Mouse (Mus musculus) splenic B cell, adult 2 months (primary cell): ENCODE measurements around the gene Ppib.

Experiments
- DNase-seq: peaks from one replicate; pipeline ENCODE4 v3.0.0-alpha.2; 2011; ENCODE audit warnings: low read depth, low spot score
- H3K27me3 ChIP-seq: 2 replicates; pipeline ENCODE4 v1.6.1; 2012; ENCODE audit warnings: mild to moderate bottlenecking, low read length, moderate library complexity, mixed read lengths; ENCODE audit not compliant: control insufficient read depth, poor library complexity, insufficient read depth, severe bottlenecking
- H3K36me3 ChIP-seq: 2 replicates; pipeline ENCODE4 v1.6.1; 2012; ENCODE audit warnings: mild to moderate bottlenecking, low read length, moderate library complexity, mixed read lengths; ENCODE audit not compliant: control insufficient read depth, poor library complexity, insufficient read depth, severe bottlenecking

Ppib gene

DNA sequence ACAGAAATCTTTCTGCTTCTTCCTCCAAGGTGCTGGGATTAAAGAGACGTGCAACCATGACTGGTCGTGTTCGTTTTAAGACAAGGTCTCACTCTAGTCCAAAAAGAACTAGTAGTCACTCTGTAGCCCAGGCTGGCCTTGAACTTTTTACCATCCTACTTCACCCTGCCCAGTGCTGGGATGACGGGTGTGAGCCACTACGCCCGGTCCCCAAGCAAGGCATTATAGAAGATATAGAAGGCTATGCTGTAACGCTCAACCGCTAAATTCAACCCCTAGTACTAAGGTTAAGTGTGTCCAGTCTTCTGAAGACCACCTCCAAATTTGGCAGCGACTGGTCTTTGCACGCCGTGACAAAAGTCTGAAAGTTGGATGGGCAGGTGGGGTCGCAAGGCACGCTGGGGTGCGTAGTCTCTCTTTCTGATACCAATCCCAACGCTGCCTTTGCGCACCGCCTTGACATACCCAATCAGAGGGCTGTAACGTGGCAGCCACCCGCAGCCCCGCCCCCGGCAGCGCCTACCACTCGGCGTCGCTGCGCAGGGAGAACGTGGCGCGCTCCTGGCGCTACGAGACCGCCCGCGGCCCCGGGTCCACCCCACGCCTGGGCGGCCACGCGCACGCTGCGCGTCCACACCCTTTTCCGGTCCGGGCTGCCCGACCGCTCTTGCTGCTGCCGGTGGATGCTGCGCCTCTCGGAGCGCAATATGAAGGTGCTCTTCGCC is at the start of gene Ppib:
Gene Ppib (plus strand): TSS at position 640 of the 725 bp plus-strand sequence.
- peak; percentile 96 for DNase-seq
- no peaks in the 10 kb centered on the region for H3K27me3 ChIP-seq
- peaks cover 4% of the 10 kb centered on the region for H3K36me3 ChIP-seq

DNA sequence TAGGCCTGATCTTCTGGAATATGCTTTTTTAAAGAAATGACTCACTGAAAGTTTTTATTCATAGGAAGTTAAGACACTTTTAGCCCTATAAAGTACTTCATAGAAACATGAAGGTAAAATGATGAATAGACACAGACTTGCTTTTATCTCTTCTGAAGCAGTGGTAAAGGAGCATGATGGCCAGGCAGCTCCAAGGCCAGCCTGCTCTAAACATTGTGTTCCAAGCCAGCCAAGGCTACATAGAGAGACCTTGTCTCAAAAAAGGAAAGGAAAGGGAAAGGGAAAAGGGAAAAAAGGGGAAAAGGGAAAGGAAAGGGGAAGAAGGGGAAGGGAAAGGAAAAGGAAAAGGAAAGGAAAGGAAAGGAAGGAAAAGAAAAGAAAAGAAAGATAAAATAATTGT is 39.4 kb upstream of the Ppib start:
- no peaks in the 10 kb centered on the region for H3K27me3 ChIP-seq
- DNase-seq, result no peak
- H3K36me3 ChIP-seq, result peaks cover 11% of the 10 kb centered on the region

DNA sequence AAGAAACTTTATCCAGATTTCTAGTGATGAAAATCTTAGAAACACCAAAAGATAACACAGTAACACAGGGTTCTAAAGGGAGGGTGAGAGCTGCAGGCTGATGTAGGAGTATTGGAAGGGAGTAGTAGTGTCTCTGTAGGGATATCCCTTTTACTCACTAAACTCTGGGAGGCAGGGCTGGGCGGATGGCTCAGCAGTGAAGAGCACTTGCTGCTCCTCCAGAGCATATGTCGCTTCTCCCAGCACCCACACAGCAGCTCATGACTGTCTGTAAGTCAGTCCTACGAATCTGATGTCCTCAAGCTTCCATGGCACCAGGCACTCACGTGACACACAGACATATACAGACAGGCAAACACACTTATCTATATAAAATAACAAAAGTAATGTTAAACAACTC is 21.9 kb upstream of the Ppib start:
- DNase-seq, result no peak
- Histone ChIP-seq H3K36me3 (peaks cover 3% of the 10 kb centered on the region; the same call in 1 of the 2 replicates), H3K27me3 (no peaks in the 10 kb centered on the region)

DNA sequence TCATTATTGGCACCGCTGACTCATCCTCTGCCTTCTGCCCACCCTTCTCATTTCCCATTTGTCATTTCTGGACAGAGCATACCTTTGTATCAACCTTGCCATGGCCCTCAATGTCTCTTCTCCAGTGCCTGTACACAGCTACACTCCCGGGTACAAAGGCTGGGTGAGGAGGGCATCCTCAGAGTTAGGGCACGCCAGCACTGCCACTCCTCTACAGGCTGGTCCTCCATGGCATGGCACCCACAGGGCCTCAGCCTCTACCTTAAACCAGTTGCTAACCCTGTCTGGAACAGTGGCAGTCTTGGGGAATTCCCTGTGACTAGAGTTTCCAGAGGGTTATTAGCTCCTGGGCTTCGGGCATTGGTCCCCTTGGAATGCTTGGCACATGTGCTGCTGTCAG is 21.4 kb upstream of the Ppib start:
- no peak for DNase-seq

DNA sequence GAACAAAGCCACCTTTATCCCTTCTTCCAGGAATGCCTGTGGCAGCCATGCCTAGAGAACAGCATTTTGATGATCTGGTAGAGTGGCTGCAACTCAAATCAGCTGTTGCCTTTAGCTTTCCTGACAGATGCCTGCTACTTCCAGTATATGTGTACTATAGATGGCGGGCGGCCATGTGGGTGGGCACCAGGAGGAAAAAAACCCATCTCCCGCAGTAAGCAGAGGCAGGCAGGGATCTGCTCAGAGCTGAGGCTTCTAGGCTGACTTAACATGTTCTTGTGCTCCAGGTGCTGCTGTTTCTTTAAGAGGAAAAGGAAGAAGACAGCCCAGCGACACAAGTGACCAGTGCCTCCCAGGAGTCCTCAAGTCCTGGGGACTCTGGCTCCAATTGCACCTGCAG is 20.7 kb upstream of the Ppib start:
- Histone ChIP-seq H3K27me3 (no peaks in the 10 kb centered on the region), H3K36me3 (0 out of 2 replicates have a peak, but pooled peaks cover 2% of the 10 kb centered on the region)
- no peak for DNase-seq

More for the DNA sequence above, 21.4 kb upstream of the Ppib start:
- H3K36me3 ChIP-seq, result 0 out of 2 replicates have a peak, but pooled peaks cover 2% of the 10 kb centered on the region
- no peaks in the 10 kb centered on the region for H3K27me3 ChIP-seq

DNA sequence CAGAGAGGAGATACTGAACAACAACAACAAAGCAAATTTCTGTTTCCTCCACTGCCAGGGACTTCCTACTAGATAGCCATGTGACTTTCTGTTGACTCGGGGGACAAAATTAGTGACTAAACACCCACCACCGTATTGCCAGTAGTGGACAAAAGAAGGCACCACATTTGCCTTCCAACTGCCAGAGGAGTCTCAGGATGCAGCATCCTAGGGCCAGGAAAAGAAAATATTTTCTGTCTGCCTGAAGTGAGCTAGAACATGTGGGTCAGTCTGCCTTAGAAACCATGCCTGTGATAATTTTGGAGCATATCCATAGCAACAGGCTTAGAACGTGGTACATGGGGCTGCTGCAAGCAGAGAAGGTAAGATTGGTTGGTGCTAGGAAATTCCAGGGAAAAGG is 19.2 kb upstream of the Ppib start:
- Histone ChIP-seq H3K27me3 (no peaks in the 10 kb centered on the region), H3K36me3 (0 out of 2 replicates have a peak, but pooled peaks cover 2% of the 10 kb centered on the region)
- no peak for DNase-seq

DNA sequence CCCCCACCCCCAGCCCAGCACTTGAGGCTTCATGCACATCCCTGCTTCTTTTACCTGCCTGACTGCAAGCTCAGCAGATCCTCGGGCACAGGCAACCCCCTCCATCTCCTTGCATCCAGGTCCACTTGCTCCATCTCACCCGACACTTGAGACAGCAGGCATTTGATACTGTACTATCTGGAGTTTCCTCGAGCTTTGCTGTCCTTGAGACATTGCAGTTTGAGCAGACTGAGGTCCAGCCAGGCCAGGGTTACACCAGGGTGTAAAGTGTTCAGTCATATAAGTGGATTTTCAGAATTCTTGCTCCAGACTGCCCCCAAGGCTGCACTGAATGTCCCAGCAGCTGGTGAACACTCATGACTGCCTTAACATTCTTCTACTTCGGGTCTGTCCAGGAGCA is 17.7 kb upstream of the Ppib start:
- DNase-seq, result no peak
- no peaks in the 10 kb centered on the region for H3K27me3 ChIP-seq
- no peaks in the 10 kb centered on the region for H3K36me3 ChIP-seq

DNA sequence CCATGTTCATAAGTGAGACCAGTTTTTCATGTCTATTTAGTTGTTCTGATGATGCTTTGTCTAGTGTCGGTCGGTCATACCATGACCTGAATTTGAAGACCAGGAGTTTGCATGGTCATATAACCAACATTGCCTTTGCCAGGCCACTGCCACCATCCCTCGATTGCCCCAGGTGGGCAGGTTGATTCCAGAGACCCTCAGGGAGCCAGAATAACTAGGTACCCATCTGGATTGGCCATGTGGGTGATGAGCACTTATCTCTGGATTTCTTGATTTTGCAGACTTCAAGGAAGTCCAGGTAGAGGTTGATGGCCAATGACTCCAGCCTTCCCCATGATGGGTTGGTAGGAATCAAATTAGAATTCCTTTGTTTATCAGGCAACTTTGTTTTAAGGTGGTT is 16.8 kb upstream of the Ppib start:
- DNase-seq, result no peak
- no peaks in the 10 kb centered on the region for H3K36me3 ChIP-seq
- H3K27me3 ChIP-seq, result no peaks in the 10 kb centered on the region

DNA sequence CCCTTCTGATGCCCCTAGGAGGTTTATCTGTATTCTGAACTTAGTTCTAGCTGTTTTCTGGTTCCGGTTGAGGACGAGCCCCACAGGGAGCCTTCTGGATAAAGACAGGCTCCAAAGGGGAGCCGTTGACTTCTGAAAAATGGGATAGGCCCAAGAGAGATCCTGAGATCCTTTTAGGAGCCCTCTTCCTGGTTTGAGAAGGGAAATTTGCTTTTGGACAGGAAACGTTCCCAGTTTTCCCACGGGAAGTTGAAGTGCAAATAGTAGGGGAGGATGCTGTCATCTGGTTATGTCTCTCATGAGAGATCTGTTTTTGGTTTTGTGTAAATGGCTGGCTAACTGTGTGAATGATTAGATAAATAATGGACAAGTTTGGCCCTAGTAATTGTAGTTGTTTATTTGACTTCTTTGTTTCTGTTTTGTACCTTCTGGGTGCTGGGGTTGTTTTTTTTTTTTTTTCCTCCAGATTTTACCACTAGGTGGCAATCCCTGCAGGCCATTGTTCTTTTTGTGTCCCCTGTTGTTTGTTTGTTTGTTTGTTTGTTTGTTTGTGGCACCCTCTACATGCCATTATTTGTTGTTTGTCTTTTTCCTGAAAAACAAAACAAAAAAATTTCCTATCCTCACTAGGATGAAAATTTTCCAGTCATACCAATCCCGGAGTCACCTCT is 10.0 kb upstream of the Ppib start:
- H3K27me3 ChIP-seq, result no peaks in the 10 kb centered on the region
- H3K36me3 ChIP-seq, result no peaks in the 10 kb centered on the region
- DNase-seq, result no peak

DNA sequence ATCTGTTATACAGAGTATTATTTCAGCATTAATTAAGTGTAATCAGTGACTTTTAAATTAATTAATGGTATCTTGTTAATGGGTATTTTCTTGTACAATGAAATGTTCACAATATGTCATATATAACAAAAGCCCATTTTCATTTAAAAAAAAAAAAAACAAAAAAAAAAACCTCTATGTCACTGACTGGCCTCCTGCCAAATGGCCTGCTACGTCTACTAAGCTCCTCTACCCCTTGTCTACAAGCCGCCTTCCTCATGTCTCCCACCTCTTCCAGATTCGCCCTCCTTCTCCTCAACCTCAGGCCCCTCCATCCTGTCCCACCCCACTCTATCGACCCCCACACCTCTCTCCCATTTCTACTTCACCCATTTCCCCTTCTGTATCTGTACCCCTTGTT is 8.5 kb upstream of the Ppib start:
- Histone ChIP-seq H3K27me3 (no peaks in the 10 kb centered on the region), H3K36me3 (no peaks in the 10 kb centered on the region)
- DNase-seq, result no peak

DNA sequence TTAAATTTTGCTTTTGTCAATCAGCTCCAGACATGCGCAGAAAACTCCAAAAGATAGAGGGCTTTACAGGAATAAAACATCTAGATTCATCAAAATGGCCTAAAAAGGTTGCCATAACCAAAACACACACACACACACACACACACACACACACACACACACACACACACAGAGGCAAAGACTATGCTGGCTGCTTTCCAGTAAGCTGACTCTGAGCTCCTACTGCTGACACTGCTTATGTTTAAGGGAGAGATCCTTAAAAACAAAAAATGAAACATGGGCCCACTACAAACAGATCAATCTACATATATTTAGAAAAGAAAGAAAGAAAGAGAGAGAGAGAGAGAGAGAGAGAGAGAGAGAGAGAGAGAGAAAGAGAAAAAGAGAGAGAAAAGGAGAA is 7.3 kb upstream of the Ppib start:
- no peak for DNase-seq
- no peaks in the 10 kb centered on the region for H3K36me3 ChIP-seq

DNA sequence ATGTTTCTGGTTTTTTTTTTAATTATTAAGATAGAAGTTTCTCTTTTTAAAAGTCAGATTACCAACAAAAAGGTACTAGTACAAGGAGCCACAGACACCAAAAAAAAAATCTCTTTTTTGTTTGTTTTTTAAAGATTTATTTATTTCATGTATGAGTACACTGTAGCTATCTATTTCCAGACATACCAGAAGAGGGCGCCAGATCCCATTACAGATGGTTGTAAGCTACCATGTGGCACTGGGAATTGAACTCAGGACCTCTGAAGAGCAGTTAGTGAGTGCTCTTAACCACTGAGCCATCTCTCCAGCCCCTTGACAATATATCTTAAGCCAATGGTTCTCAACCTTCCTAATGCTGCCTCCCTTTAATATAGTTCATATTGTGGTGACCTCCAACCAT is 6.4 kb upstream of the Ppib start:
- Histone ChIP-seq H3K36me3 (no peaks in the 10 kb centered on the region), H3K27me3 (no peaks in the 10 kb centered on the region)
- no peak for DNase-seq

More for the DNA sequence above, 7.3 kb upstream of the Ppib start:
- no peaks in the 10 kb centered on the region for H3K27me3 ChIP-seq

DNA sequence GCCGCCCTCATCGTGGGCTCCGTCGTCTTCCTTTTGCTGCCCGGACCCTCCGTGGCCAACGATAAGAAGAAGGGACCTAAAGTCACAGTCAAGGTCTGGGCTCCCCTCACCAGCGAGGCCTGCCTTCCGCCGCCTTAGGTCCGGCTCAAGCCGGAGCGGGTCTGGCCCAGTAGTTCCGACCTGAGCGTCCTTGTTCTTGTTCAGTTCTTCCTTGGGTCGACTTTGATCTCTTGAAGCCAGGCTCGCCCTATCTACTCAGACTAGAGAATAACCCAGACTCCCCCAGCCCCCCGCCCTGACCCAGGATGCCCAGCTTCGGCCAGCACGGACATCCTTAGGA is 256 bp downstream of the Ppib start:
- no peak for DNase-seq

DNA sequence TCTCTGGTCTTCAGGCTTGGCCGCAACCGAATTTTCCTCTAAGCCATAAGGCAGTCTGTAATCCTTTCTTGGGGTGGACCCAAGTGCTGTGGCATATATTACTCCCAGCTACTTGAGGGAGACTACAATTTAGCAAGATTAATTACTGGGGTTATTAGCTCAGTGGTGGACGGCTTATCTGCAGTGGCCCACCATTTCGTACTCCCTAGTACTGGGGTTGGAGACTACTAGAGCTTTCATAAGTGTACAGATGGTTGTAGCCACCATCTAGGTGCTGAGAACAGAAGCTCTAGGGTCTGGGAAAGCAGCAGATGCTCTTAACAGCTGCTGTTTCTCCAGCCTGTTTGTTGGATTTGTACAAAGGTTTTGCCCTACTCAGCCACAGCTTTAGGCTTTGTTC is 964 bp downstream of the Ppib start:
- Histone ChIP-seq H3K27me3 (no peaks in the 10 kb centered on the region), H3K36me3 (peaks cover 10% of the 10 kb centered on the region)
- DNase-seq, result no peak

More for the DNA sequence above, 256 bp downstream of the Ppib start:
- H3K27me3 ChIP-seq, result no peaks in the 10 kb centered on the region
- H3K36me3 ChIP-seq, result peaks cover 5% of the 10 kb centered on the region

DNA sequence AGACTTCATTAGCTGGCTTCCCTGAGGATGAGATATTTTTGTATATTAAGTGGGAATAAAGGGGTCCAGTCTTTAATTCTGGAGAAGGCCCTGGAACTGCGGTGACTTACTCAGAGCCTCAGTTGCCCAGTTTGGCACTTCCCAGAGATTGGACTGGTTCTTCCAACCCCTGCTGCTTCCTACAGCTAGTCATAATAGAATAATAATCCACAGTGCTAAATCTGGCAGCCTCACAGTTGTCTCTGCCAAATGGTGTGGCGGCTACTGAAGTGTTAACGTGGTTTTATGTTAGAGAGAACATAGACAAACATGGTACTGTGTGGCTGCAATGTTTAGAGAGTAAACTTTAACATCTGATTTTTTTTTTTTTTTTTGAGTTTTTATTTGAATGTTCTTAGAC is 1.6 kb downstream of the Ppib start:
- no peak for DNase-seq
- H3K27me3 ChIP-seq, result no peaks in the 10 kb centered on the region
- peaks cover 10% of the 10 kb centered on the region for H3K36me3 ChIP-seq
